Mouse (Mus musculus) kidney, embryonic 15.5 days (tissue): Measurements from ENCODE around the gene St8sia1. TPM values are rescaled to one million over a fixed set of nuclear protein-coding genes. Genes with fewer than 3 reads are reported as not detected.

ENCODE experiments used
- ATAC-seq: fragments of 200-750 bp; cut with Nextera tagmentation; replicated peaks from 2 replicates; pipeline ENCODE4 v1.8.0; 2017; ENCODE audit warnings: moderate TSS enrichment; ENCODE audit not compliant: low FRiP score
- H3K27ac ChIP-seq: fragments of 300-500 bp; sonication (generic); 2 replicates; pipeline ENCODE4 v1.5.1; 2015; ENCODE audit warnings: mild to moderate bottlenecking, inconsistent platforms
- H3K27me3 ChIP-seq: fragments of 300-500 bp; sonication (generic); 2 replicates; pipeline ENCODE4 v1.6.1; 2015; ENCODE audit warnings: inconsistent platforms
- H3K36me3 ChIP-seq: fragments of 300-500 bp; sonication (generic); 2 replicates; pipeline ENCODE4 v1.6.1; 2015; ENCODE audit warnings: inconsistent platforms
- H3K4me1 ChIP-seq: fragments of 300-500 bp; sonication (generic); 2 replicates; pipeline ENCODE4 v1.6.1; 2015; ENCODE audit warnings: inconsistent platforms
- H3K4me2 ChIP-seq: fragments of 300-500 bp; sonication (generic); 2 replicates; pipeline ENCODE4 v1.6.1; 2015; ENCODE audit warnings: moderate library complexity, mild to moderate bottlenecking, inconsistent platforms
- H3K4me3 ChIP-seq: fragments of 300-500 bp; sonication (generic); replicated peaks from 2 replicates; pipeline ENCODE4 v1.5.1; 2015; ENCODE audit warnings: mild to moderate bottlenecking, inconsistent platforms
- H3K9ac ChIP-seq: fragments of 300-500 bp; sonication (generic); 2 replicates; pipeline ENCODE4 v1.6.1; 2015; ENCODE audit warnings: mild to moderate bottlenecking, inconsistent platforms
- H3K9me3 ChIP-seq: fragments of 300-500 bp; sonication (generic); replicated peaks from 2 replicates; pipeline ENCODE4 v1.6.1; 2016; ENCODE audit warnings: inconsistent platforms
- WGBS: fragments of 180-500 bp; shearing (Covaris S2); methylation state at CpG from one replicate; pipeline ENCODE4 v1.1.7; 2015; ENCODE audit warnings: mixed read lengths; 5-methylcytosine and 5-hydroxymethylcytosine counted together
- polyA plus RNA-seq: library from polyadenylated mRNA; unstranded; fragments of >200 nt; fragmentation: Nextera tagmentation; extraction: Ambion mirVana; gene quantifications from 2 replicates; pipeline ENCODE4 v1.2.1, GENCODE M21; 2015

The St8sia1 gene
- polyA plus RNA-seq, 1 experiment from 2014 or later, result 3.1 TPM

DNA sequence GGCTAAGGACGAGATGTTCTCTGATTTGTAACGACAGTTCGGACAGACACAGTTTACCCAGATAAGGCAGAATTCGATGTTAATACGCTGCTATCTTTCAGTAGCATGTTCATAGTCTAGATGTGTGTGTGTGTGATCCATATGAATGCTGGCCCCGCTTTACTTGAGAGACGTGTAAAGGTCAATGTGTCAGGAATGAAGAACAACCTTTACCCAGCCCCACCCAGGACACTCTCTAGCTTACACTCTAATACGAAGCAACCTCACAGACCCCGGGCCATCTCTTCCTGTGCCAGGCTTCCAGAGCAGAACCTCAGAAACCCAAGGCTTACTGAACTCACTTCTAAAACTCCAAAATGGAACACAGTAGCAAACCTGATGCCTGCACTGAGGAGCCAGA lies 165.4 kb downstream of the St8sia1 start:
- Histone ChIP-seq H3K4me2 (no peak overlapping the region), H3K36me3 (no peaks in the 10 kb centered on the region), H3K9ac (no peak overlapping the region), H3K4me1 (peaks cover 14% of the 10 kb centered on the region), H3K9me3 (no peaks in the 10 kb centered on the region), H3K27ac (no peak overlapping the region), H3K4me3 (no peak overlapping the region), H3K27me3 (0 out of 2 replicates have a peak, but pooled peaks cover 3% of the 10 kb centered on the region)
- WGBS, result 84% methylated on average over 9 of the region's 9 CpGs
- ATAC-seq, result no peak

DNA sequence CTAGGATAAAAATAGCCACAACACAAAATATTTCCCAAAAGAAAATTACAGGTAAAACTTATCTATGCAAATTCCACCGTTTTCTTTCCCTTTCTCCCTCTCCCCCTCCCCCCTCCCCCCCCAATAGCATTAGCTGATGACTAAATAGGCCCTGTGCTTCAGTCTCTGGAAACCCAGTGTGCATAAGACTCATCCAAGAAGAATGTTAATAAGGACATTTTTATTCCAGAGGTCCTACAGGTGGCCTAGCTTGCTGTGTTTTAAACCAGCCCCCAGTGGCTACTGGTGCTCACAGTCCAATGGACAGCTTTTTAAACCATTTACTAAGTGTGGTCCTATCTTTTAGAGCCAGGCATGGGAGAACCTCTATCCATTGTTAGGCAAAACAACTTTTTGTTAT lies 166.3 kb downstream of the St8sia1 start:
- no peak overlapping the region for H3K9ac ChIP-seq
- no peaks in the 10 kb centered on the region for H3K36me3 ChIP-seq
- peaks cover 14% of the 10 kb centered on the region for H3K4me1 ChIP-seq
- no peak overlapping the region for H3K4me3 ChIP-seq
- H3K4me2 ChIP-seq, result no peak overlapping the region
- H3K9me3 ChIP-seq, result no peaks in the 10 kb centered on the region
- H3K27ac ChIP-seq, result no peak overlapping the region
- WGBS, result 81% methylated on average over 1 of the region's 1 CpGs
- 0 out of 2 replicates have a peak, but pooled peaks cover 5% of the 10 kb centered on the region for H3K27me3 ChIP-seq
- no peak for ATAC-seq

DNA sequence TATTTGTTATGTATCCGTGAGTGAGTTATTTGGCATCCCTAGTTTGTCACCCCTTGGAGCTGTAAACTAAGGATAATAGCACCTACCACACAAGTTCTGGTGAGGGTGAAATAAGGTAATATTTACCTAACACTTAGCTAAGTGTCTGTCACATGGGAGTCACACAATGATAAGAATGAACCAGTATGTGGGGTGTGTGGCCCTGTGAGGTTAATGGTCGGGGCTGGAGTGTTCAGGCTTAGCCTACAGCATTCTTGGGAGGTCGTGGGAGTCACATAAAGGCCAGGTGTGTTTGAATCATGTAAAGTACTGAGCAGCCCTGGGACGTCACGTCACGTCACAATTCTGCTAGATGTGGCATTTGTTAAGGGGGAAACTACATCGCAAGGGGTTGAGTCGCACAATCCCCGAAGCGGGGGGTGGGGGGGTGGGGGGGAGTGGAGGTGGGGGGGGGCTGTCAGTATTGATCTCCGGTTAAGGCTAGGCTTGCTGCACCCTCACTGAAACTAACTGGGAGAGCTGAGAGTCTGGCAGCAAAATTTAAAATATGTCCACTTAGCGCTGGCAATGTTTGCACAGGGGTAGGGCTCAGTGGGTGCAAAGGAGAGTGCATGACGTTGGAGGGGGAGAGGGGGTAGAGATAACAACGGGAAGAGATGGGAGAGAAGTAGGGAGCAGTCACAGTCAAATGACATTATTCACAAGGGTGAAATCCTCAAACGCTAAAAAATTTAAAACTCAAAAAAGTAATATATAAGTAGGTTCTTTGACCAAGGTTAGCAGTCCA lies 168.4 kb downstream of the St8sia1 start:
- H3K4me1 ChIP-seq, result 0 out of 2 replicates have a peak, but pooled peaks cover 5% of the 10 kb centered on the region
- H3K4me3 ChIP-seq, result no peak overlapping the region
- WGBS, result 70% methylated on average over 15 of the region's 15 CpGs
- no peaks in the 10 kb centered on the region for H3K9me3 ChIP-seq
- 0 out of 2 replicates have a peak, but pooled peaks cover 5% of the 10 kb centered on the region for H3K27me3 ChIP-seq
- H3K27ac ChIP-seq, result no peak overlapping the region
- H3K9ac ChIP-seq, result no peak overlapping the region
- ATAC-seq, result no peak
- H3K36me3 ChIP-seq, result no peaks in the 10 kb centered on the region
- no peak overlapping the region for H3K4me2 ChIP-seq

DNA sequence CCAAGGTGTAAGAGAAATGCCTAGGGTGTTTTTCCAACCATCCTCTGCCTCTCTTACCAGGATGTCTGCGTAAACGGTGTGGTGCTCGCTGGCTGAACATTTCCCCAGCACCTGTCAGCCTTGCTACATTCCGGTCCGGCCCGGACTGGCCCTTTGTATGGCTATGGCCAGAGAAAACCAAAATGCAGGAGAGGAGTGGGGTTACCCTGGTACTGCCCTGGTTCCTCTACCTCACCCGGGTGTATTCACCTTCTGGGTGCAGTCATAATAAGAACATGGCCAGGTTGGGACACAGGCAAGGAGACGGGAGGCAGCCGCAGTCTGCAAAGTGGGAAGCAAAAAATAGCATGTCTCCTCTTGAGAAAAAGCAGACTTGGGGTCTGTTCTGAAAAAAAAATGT lies 169.2 kb downstream of the St8sia1 start:
- H3K4me3 ChIP-seq, result no peak overlapping the region
- H3K27ac ChIP-seq, result no peak overlapping the region
- no peak for ATAC-seq
- 0 out of 2 replicates have a peak, but pooled peaks cover 5% of the 10 kb centered on the region for H3K27me3 ChIP-seq
- no peaks in the 10 kb centered on the region for H3K9me3 ChIP-seq
- H3K36me3 ChIP-seq, result no peaks in the 10 kb centered on the region
- 90% methylated on average over 9 of the region's 9 CpGs for WGBS
- no peak overlapping the region for H3K9ac ChIP-seq
- 0 out of 2 replicates have a peak, but pooled peaks cover 5% of the 10 kb centered on the region for H3K4me1 ChIP-seq
- no peak overlapping the region for H3K4me2 ChIP-seq

DNA sequence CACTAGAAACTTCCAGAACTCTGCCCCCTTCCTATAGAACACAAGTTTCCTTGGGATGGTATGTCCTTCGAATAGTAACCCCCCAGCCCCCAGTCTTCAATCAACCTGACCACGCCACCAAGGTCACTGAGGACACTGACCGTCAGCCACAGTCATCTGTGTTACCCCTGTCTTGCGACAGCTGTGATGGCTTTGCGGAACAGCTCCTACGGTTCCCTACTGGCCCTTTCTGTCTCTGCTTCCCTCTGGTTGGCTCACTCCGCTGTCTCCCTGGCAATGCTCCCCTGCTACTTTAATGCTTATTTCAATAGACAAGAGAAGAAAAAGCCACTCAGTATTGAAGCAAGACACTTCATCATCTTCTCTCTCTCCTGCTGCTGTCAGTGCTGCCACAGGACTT lies 170.8 kb downstream of the St8sia1 start:
- WGBS, result 41% methylated on average over 7 of the region's 7 CpGs
- Histone ChIP-seq H3K9me3 (no peaks in the 10 kb centered on the region), H3K4me1 (0 out of 2 replicates have a peak, but pooled peaks cover 5% of the 10 kb centered on the region), H3K4me3 (no peak overlapping the region), H3K27me3 (0 out of 2 replicates have a peak, but pooled peaks cover 5% of the 10 kb centered on the region), H3K9ac (no peak overlapping the region), H3K27ac (no peak overlapping the region), H3K36me3 (no peaks in the 10 kb centered on the region), H3K4me2 (no peak overlapping the region)
- ATAC-seq, result no peak

DNA sequence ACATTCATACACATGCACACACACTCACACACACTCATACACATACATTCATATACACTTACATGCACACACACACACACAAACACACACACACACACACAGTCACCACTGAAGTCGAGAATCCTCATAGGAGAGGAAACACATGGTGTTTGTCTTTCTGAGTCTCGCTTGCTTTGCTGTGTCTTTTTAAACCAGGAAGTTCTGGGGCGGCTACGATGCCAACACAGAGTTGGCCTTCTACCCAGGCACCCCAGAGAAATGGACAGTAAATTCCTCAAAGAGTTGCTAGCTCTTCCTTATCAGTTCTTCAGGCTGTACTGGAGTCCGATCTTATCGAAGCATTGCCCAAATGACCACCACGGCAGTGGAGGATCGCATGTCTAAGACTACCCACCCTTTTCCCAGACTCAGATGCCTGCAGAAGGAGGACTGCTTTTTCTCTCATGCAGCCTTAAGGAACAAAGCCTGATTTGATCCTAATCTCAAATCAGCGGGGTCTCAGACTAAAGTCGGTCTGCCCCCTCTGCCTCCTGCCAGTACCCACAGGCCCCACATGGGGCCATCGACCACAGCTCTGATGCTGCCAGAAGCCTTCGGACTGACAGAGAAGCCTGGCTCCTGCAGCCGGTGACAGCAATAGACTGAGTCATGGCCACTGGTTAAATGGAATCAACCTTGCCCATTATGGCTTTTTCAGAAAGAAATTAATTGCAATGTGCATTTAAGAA lies 171.8 kb downstream of the St8sia1 start:
- WGBS, result 53% methylated on average over 13 of the region's 13 CpGs
- Histone ChIP-seq H3K4me2 (no peak overlapping the region), H3K9me3 (no peaks in the 10 kb centered on the region), H3K36me3 (no peaks in the 10 kb centered on the region), H3K4me1 (0 out of 2 replicates have a peak, but pooled peaks cover 5% of the 10 kb centered on the region), H3K4me3 (no peak overlapping the region), H3K27me3 (0 out of 2 replicates have a peak, but pooled peaks cover 5% of the 10 kb centered on the region), H3K9ac (no peak overlapping the region), H3K27ac (no peak overlapping the region)
- no peak for ATAC-seq

DNA sequence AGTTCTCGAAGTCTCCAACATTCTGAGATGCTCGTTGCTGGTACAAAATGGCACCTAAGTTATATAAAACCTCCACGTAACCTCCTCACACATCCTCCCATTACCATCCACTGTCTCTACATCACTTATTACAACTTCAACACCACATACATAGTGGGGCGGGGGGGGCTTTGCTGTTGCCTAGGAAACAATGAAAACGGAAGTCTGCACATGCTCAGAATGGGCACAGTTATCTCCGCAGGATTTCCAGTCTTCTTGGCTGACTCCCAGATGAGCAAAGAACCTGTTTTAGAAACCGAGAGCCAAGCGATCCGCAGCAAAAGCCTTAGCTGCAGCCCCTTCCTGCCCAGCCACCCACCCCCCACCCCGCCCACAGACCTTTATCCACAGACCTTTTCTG lies 174.5 kb downstream of the St8sia1 start:
- ATAC-seq, result no peak
- Histone ChIP-seq H3K4me3 (no peak overlapping the region), H3K4me2 (no peak overlapping the region), H3K36me3 (no peaks in the 10 kb centered on the region), H3K4me1 (0 out of 2 replicates have a peak, but pooled peaks cover 5% of the 10 kb centered on the region), H3K27me3 (0 out of 2 replicates have a peak, but pooled peaks cover 3% of the 10 kb centered on the region), H3K9me3 (no peaks in the 10 kb centered on the region), H3K27ac (no peak overlapping the region), H3K9ac (no peak overlapping the region)
- WGBS, result 93% methylated on average over 10 of the region's 10 CpGs

DNA sequence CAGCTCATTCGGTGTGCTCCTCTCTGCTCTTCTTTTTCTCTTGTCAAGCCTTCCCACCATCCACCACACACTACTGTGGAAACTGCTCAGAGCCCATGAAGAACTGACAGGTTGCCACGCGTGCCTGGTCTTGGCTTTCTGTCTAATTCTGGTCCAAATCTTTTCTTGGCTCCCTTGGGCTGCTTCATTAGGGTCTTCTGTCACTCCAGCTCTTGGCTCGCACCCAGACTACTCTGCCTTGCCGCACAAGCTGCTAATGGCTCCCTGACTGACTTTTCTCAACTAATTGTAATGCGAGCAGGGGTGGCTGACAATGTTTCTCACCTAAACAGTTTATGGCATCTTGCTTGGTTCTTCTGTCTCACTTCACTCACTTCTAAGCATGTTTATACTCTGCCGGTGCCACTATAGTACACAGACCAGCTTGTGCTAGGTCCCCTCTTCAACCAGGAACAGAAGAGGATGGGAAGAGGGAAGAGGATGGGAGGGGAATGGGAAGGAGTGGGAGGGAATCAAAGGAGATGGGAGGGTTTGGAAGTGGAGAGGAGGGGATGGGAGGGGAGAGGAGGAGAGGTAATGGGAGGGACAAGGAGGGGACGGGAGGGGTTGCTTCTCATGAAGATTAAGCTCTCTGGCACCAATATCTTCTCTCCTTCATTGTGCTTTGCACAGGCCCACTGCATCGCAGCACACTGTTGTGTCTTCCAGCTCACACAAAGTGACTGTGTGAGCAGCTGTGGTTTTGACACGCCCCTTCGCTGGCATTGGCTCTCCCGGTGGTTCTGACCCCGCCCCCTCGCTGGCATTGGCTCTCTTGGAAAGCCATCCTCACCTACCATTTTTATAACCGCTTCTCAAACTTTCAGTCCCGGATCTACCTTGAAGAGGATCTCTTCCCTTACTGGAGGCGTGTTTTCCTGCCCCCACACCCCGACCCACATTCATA lies 175.9 kb downstream of the St8sia1 start:
- Histone ChIP-seq H3K4me2 (peak overlapping the region; percentile 38), H3K27ac (no peak overlapping the region), H3K9ac (no peak overlapping the region), H3K4me1 (0 out of 2 replicates have a peak, but pooled peaks cover 5% of the 10 kb centered on the region), H3K27me3 (0 out of 2 replicates have a peak, but pooled peaks cover 2% of the 10 kb centered on the region), H3K36me3 (no peaks in the 10 kb centered on the region), H3K4me3 (0 out of 2 replicates have a peak overlapping the region, but pooled peaks have one; percentile 23), H3K9me3 (no peaks in the 10 kb centered on the region)
- ATAC-seq, result peak; percentile 50; the same call in 1 of the 2 replicates
- 48% methylated on average over 18 of the region's 18 CpGs for WGBS

DNA sequence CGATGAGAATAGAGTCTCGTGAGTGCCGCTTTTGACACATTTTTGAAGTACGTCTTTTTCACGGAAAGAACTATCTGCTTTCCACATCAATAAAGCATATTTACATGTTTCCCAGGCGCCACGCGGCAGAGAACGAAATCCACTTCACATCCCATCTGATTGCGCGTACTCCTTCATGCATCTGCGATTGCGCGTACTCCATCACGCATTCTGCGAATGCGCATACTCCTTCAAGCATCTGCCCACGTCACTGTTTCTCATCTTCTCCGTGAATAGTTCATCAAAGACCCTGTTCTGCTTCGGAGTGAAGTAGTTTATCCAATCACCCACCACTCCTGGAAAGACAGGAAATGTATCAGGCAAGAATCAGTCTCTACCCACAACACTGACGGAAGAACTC lies 178.1 kb downstream of the St8sia1 start:
- Histone ChIP-seq H3K9ac (no peak overlapping the region), H3K27me3 (no peaks in the 10 kb centered on the region), H3K9me3 (no peaks in the 10 kb centered on the region), H3K4me3 (no peak overlapping the region), H3K36me3 (no peaks in the 10 kb centered on the region), H3K4me2 (no peak overlapping the region), H3K4me1 (no peaks in the 10 kb centered on the region), H3K27ac (no peak overlapping the region)
- ATAC-seq, result no peak
- 91% methylated on average over 21 of the region's 21 CpGs for WGBS

DNA sequence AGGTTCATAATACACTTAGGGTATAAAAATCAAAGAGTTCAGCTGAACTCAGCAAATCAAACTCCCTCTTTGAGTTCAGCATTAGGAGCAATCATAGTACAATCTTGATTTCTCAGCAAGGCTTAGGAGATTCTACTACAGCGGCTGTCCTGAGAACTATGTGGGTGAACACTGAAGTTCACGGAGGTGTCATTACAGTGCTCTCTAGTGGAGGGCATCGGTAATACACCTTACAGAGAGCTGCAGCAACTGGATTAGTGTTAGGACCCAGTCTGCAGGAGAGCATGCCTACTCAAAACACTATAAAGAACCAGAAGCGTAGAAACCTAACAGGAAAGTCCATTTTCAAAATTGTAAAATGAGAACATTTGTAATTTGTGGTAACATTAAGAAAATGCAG lies 178.9 kb downstream of the St8sia1 start:
- 39% methylated on average over 4 of the region's 4 CpGs for WGBS
- Histone ChIP-seq H3K9me3 (no peaks in the 10 kb centered on the region), H3K4me2 (no peak overlapping the region), H3K4me1 (no peaks in the 10 kb centered on the region), H3K27me3 (no peaks in the 10 kb centered on the region), H3K4me3 (no peak overlapping the region), H3K27ac (no peak overlapping the region), H3K9ac (no peak overlapping the region), H3K36me3 (no peaks in the 10 kb centered on the region)
- ATAC-seq, result no peak

DNA sequence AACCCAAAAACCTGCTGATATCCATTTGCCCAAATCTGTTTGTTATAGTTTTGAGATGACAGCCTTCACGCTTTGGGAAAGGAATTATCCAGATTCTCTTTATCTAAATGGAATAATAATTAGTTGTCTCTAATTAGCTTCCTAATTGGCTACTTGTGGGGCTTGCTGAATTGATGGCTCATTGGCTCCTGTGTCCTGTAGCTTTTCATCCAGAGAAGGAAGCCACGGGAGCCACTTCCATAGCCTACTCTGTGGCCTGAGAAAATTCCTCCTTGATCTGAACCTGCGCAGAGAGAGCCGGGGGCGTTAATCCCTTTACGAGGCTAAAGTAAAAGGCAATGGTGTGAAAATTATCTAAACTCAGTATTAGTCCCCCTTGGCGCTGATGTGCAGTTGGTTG lies 183.0 kb downstream of the St8sia1 start:
- H3K9ac ChIP-seq, result no peak overlapping the region
- no peak overlapping the region for H3K4me2 ChIP-seq
- no peak for ATAC-seq
- H3K36me3 ChIP-seq, result 0 out of 2 replicates have a peak, but pooled peaks cover under 1% of the 10 kb centered on the region
- H3K9me3 ChIP-seq, result no peaks in the 10 kb centered on the region
- H3K4me1 ChIP-seq, result peaks cover 5% of the 10 kb centered on the region; the same call in 1 of the 2 replicates
- H3K4me3 ChIP-seq, result no peak overlapping the region
- WGBS, result 59% methylated on average over 7 of the region's 7 CpGs
- no peaks in the 10 kb centered on the region for H3K27me3 ChIP-seq
- no peak overlapping the region for H3K27ac ChIP-seq
